Mouse (Mus musculus): Measurements from ENCODE around the gene Cd59a.

DNA sequence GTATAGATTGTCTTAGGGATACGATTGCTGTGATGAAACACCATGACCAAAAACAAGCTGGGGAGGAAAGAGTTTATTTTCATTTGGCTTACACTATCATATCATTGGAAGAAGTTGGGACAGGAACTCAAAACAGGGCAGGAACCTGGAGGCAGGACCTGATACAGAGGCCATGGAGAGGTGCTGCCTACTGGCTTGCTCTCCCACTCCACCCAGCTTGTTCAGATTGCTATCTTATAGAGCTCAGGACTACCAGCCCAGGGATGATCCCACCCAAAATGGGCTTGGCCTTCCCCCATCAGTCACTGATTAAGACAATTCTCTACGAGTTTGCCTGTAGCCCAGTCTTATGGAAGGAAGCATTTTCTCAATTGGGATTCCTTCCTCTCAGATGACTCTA lies 31.4 kb upstream of the Cd59a start:
- TF ChIP-seq CTCF (IDR thresholded peaks at IDR 0.05; ENCODE audit: low read depth, low read length) (no peak), EP300 (IDR thresholded peaks at IDR 0.05; ENCODE audit: insufficient read depth, low read depth, low read length) (no peak)

All from ES-Bruce4 (cell line).